Mouse (Mus musculus): ENCODE data around the gene Gna12.

Gene Gna12

DNA sequence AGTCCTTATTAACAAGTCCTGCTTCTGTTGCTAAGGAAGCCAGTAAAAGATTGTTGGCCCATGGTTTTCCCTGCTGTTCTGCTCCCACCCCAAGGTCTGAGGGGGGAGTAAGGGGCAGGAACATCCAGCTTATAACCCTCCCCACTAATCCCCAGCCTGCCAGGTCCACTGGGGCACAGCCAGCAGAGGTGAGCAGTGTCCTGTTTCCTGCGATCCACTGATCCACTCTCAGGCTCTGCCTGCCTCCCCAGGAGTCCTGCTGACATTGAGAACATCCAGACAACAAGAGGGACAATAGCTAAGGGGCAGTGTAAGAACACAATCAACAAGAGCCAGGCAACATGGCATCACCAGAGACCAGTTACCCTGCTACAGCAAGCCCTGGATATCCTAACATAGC, 3.4 kb downstream of the Gna12 start:
- no peak for DNase-seq

- no peak for DNase-seq
Observed at GRCm38 (mm10) chr5:140826118-140826517, 4.1 kb downstream of the Gna12 start.

DNA sequence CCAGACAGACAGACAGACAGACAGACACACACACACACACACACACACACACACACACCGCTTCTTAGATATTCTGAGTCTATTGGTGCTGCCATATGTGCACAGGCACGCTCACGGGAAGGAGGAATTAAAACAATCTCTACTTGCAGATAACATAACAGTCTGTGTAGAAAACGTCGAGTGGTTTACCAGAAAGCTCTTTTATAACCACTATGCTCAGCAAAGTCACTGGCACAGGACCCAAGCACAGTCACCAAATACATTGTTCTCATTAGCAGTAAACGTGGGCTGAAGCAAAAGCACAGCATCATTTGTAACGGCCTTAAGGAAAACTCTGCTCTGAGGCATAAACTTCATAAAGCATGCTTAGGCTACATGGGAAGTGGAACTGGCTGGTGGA, 6.1 kb downstream of the Gna12 start:
- no peak for DNase-seq

- DNase-seq = no peak
Observed at GRCm38 (mm10) chr5:140823386-140823785, 6.8 kb downstream of the Gna12 start.

DNA sequence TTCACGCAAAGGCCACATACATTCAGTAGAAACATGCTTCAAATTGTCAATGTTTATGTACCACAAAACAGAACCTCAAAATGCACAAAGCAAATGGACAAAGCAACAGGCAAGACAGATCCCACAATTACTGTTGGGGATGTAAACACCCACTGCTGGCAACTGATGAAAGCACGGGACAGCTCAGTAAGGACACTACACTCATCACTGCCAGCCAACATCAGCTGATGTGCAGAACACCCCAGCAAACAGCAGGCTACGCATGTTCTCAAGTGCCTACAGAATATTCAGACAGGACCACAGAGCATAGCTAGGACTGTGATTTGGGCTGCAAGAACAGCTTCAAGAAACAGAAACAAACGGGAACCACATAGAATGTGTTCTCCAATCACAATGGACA, 8.3 kb downstream of the Gna12 start:
- no peak for DNase-seq

DNA sequence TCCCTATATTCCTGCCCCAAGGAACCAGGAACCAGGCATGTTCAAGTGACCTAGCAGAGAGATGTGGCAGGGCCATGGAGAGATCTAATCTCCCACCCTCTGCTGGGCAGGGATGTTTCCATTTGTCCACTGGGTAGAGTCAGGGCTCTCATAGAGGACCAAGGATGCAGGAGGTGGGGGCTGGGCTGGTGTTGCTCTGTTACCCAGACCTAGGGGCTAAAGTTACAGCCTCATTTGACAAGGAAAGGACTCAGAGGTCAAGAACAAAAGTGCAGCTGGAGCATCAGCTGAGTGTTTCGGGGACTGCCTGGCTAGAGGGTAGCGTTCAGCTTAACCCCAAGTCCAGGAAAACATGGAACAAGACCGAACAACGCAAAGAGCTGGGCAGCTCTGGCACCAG, 9.7 kb downstream of the Gna12 start:
- DNase-seq = no peak

DNA sequence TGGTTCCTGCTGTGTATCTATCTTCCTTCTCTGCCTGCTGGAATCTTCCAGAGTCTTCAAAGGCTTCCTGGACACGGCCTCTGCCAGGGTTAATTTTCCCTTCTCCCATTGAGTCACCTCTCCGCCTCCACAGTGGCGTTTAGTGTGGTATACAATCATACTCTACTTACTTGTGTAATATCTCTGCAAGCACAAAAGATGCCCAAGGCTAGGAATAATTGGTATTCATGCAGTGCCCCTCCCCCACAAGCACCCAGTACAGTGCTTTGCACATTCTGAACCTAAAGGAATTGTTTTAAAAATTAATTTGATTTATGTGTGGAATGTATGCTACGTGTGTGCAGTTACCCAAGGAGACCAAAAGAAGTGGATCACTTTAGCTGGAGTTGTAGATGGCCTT, 10.6 kb downstream of the Gna12 start:
- no peak for DNase-seq

DNA sequence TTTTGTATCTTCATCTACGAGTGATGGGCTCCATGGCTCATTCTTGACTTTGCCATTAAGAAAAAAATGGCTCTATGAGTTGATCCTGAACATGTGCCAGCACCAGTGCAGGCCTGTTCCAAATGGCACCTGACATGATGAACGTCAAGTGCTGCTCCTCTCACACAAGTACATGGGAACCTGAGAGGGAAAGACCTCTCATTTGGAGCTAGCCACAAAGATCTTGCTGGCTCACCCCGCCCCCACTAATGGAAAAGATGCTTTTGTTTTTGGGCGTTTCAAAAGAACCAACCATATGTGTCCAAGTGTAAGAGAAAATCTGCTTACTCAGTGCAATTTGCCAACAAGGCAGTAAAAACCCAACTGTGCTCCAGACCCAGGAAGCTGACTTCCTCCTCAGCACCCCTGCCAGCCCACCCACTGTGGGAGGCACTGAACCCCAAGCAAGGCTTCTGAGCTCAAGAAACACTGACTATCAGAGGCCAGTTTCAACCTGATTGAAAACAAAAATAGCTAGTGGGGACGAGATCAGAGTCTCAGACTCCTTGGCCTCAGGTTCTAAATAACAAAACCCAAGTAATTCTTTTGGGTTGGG, 11.7 kb downstream of the Gna12 start:
- no peak for DNase-seq

GRCm38 (mm10) chr5:140816950-140817568, 13.2 kb downstream of the Gna12 start:
- no peak for DNase-seq

DNA sequence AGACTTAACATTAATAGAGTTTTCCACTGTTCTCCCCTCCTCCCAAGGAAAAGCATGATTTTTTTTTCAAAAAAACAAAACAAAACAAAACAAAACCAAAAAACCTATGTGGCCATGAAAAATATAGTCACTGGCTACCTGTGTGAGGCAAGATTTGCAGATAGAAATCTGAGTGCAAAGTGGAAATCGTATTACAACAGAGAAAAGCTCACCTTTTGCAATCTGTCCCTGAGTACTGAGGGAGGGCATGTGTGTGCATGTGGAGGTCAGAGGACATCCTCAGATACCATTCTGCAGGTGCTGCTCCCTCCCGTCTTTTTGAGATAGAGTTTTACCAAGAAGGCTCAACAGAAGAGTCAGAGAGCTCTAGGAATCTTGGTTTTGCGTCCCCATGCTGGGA, 14.2 kb downstream of the Gna12 start:
- DNase-seq = no peak

DNA sequence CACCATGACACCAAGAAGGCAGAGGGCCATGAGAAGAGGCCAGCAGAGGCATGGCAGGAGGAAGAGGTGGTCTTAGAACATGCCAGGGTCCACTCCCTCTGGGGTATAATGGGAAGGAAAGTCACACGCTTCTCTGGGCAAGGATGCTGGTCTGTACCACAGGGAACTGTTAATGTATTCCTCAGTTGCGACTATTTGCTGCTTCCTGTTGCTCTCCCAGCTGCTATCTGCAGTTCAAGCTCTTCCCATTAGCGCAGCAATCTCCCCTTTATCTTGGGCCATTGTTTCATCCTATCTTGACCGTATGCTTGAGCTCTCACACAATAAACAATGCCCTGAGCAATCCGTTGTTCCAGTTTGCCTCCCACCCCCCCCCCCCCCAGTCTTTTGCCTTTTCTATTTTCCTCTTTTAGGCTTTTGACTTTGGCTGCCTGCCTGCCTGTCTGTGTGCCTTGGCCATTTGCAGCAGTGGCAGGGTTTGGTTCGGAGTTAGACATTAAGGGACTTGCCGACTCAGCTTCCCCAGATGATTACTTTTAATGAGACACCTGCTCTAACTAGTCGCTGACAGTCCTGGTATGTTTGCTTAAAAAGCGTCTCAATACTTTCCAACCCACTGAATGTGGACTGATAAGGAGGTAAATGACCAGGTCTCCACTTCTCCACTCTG, 15.0 kb downstream of the Gna12 start:
- no peak for DNase-seq

GRCm38 (mm10) chr5:140814403-140814802, 15.8 kb downstream of the Gna12 start:
- DNase-seq = no peak

DNA sequence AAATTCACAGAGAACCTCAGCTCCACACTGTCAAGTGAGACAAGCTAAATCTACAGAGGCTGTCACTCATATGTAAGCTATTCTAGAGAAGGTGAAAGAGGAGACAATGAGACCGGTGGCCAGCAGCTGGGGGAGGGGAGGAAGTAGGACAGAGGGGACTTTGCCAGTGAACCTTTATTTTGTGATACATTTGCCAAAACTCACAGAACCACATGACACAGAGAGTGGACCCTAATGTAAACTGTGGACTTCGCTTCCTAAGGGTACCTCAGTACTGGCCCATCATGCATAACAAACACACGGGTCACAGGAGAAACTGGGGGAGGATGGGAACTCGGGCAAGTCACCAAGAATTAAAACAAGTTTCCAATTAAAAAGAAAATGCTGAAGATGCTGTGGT, 17.5 kb downstream of the Gna12 start:
- no peak for DNase-seq

GRCm38 (mm10) chr5:140812063-140812462, 18.2 kb downstream of the Gna12 start:
- DNase-seq = no peak

DNA sequence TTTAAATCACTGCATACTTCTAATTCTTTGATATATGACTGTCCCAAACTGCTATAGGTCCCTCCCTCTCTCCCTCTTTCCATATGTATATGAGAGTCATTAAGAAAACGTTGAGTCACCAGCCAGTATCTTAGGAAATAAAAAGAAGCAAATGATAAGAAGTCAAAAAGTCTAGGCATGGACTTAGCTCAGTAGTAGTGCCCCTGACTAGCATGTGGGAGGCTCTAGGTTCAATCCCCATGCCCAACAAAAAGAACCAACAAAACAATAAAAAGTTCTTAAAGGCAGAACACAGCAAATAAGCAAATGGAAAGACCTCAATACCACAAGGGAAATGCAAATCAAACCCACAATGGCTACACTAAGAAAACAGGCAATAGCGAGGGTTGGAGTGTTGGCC, 18.8 kb downstream of the Gna12 start:
- DNase-seq = no peak

DNA sequence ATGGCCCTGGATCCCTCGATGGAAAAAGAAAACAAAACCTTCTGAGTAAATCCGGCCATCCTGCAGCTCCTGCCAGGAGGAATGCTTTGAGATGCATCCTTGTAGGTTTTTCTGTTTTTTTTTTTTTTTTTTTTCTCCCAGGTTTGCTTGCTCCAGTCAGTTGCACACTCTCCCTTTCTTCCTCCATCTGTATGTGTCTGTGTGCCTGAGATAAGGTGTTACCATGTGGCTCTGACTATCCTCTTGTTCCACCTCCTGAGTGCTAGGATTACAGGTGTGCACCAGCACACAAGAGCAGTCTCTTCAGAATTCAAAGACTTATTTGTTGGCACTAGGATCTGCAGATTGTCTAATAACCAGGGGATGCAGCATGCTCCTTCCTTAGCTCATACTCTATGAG, 23.3 kb downstream of the Gna12 start:
- DNase-seq = no peak

DNA sequence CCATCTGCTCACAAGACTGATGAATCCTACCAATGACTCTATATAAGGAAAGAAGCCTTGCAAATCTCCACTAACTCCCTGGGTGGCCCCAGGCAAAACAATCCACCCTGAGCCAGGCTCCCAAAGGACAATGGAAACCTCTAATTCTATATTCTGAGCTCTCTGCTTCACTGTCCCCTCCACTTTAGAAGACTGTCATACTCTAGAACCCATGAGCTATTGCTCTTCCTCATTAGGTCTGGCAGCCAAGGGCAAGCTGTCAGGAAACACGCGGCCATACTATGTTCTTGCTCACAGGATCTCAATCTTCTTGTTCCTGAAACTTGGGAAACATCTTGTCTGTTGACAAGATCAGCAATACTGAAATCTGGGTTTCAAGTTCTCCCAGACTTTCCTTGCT, 24.0 kb downstream of the Gna12 start:
- no peak for DNase-seq

GRCm38 (mm10) chr5:140801782-140802181, 28.4 kb downstream of the Gna12 start:
- DNase-seq = no peak

DNA sequence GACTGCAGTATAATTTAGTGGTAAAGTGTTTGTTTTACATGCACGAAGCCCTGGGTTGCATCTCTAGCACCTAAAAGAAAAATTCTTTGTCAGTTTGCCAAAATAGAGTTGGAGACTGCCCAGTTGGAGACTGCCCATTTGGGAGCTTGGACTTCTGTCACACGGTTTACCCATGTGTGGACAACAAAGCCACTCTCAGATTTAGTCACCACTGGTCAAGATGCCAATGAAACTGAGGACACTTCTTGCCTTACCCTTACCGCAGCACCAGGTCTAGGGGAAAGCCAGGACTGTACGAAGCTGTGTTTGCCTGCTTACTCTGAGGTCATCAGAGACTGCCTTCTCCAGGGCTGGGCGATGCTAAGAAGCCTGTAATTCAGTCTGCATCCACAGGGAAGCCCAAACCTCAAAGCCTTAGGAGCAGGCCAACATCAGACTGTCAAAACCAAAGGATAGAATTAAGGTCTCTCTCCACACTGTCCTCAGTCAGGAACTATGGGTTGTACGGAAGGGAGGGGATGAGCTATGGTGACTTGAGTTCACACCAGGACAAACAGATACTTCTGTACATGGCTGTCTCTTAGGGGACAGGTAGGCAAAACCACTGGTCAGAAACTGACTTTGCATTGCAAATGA, 29.8 kb downstream of the Gna12 start:
- DNase-seq = no peak

- DNase-seq = no peak
Observed at GRCm38 (mm10) chr5:140799190-140799589, 31.0 kb downstream of the Gna12 start.

DNA sequence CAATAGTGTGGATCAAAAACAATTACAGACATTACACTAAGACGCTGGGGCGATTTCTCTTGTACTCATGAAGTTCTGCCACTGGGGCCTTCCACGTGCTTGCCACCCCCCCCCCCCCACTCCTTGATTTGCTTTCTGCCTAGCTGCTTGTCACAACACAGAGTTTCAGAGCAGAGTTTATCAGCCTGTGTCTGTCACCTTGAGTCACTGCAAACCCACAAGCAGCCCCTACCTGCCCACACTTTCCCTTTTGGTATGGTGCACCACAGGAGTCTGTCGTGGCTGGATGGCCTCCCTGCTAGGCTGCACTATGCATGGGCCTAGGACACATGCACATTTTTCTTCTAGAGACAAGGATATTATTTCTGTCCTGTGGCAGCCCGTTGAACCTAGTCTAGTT, 31.5 kb downstream of the Gna12 start:
- DNase-seq = no peak

DNA sequence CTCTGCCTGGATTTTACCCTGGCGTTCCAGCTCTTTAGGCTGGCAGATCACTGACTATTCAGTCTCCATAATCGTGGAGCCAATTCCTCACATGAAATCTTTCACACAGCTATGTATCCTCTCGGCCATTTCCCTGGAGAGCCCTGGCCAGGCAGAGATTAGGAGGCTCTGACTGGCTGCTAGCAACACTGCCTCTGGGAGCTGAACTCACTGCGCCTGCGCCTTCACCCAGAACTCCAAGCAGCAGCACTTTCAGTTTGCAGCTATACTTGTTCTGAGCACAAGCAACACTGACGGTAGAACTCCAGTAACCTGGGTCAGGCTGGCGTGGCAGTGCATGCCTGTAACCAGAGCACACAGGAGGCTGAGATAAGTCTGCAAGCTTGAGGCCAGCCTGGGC, 32.1 kb downstream of the Gna12 start:
- DNase-seq = no peak

DNA sequence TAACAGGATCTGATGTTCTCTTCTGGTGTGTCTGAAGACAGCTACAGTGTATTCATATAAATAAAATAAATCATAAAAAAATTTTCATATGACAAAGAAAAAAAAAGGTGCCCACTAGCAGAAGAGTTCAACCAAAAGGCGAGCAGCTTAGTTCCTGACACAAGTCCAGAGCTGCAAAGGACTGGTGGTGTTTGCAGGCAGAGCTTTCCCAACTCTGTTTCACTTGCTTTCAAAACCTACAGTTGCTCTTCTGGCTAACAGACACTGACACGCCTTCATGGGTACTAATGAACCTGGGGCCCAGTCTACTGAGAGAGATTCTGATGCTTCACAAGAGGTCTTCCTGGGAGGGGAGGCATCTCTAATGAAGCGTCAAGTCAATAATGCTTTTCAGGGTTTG, 34.2 kb downstream of the Gna12 start:
- no peak for DNase-seq

DNA sequence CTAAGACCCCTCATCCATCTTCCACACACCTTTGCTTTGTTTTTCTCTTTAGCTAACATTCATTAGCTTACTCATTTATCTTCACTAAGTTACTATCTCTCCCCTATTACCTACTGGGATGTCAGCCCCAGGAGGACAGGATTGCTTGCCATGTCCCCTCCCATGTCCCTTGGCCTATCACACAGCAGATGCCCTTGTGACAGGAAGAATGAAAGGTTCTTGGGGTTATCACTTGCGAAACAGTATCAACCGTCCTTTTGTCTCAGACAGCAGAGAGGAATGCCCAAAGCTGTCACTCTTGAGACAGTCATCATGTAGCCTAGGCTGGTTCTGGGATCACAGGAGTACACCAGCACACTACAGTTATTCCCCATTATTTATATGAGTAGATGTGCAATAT, 35.1 kb downstream of the Gna12 start:
- DNase-seq = no peak

Measured in cerebellum, adult 11 months (tissue).